Mouse (Mus musculus): Measurements from ENCODE around the gene Foxn1. TPM values are rescaled to one million over a fixed set of nuclear protein-coding genes. Genes with fewer than 3 reads are reported as not detected.
A peak's percentile ranks its signal among the peaks of the same experiment; 100 is the strongest.

The Foxn1 gene
- polyA plus RNA-seq, 1 experiment from 2014 or later, result 0.14 TPM

DNA sequence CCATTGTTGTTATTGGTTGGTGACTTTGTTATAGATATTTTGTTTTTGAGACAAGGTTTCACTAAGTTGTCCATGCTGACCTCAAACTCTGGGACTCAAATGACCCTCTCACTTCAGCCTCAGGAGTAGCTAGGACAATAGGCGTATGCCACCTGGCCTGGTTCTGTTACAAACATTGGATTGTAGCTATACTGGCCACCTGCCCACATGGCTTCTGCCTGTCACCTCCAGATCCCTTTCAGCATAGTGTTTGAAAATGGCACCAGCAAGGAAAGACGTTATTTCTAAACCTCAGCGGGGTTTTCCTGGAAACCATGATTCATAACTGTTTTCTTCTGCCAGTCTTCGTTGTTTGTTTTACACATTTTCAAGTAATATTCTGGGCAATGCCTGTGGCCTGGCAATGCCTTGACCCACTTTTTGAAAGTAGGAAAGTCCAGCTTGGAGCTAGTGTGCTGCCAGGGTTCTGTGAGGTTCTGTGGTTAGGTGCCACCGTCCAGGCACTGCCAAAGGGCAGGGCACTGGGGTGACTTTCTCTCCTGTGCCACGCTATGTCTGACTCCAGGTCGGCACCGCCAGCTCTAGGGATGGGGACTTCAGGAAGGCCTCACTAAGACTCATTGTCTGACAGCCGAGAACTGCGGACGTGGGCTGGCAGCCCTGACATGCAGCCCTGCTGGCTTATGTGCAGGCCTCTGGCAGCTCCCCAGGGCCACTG lies 25.4 kb upstream of the Foxn1 start:
- no peak overlapping the region for H3K9ac ChIP-seq (replicated peaks; ENCODE audit: low read length)
- H3K4me1 ChIP-seq (ENCODE audit: control insufficient read depth, insufficient read depth, low read length), result no peaks in the 10 kb centered on the region
- H3K4me2 ChIP-seq (ENCODE audit: low read depth, low read length), result no peak overlapping the region
- no peak overlapping the region for H3K4me3 ChIP-seq (ENCODE audit: low read depth, low read length)
- 80% methylated on average over 11 of the region's 11 CpGs for WGBS
- no peaks in the 10 kb centered on the region for H3K36me3 ChIP-seq (replicated peaks; ENCODE audit: control insufficient read depth, insufficient read depth, low read depth, low read length)
- H3K27me3 ChIP-seq (ENCODE audit: control insufficient read depth, insufficient read depth, low read length), result no peaks in the 10 kb centered on the region
- no peaks in the 10 kb centered on the region for H3K9me3 ChIP-seq (replicated peaks; ENCODE audit: control insufficient read depth, low read length)
- DNase-seq (ENCODE audit: low spot score) (no peak), ATAC-seq (replicated peaks; ENCODE audit: insufficient number of reproducible peaks, low FRiP score, low TSS enrichment, low read depth) (no peak)
- H3K27ac ChIP-seq (replicated peaks; ENCODE audit: low read depth, low read length), result no peak overlapping the region

DNA sequence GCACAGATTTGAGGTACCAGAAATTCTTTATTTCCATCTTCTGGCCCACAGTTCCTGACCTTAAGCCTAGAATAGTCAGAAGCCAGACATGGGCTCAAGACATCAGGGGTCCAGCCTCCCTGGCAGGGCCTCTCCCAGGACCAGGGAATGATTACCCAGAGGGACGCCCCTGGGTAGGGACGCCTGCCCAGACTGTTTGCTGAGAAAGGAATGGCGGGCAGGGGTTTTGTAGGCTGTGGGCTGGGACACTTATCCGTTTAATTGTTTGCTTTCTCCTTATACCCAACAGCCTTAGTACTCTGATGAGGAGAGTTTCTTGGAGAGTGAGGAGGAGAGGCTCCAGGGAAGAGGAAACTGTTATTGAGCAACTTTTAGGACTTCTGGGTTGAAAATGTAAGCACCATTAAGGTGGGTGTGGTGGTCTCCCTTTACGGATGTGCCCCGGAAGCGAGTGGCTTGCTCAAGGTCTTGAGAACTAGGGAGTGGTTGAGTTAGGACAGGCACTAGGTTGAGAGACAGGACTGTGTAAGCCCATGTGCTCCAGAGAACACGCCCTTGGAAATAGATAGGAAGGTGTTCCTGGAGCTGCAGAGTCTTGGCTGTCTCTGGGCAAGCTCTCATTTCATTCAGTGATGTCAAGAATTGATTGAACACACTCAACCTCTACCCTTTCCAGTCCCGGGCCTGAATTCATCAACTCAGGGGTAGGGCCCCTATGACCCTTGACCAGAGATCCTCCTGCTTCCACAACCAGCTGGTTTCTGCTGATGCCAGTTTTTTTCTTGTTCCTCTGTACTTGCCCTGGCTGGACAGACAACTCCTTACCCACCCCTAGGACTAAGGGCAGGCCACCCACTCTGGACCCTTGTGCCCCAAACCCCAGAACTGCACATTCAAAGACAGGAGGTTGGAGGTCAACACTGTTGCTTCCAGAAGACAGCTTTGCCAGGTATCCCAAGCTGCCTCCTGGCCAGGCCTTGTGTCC lies 22.2 kb upstream of the Foxn1 start:
- no peaks in the 10 kb centered on the region for H3K36me3 ChIP-seq (replicated peaks; ENCODE audit: control insufficient read depth, insufficient read depth, low read depth, low read length)
- H3K4me3 ChIP-seq (ENCODE audit: low read depth, low read length), result no peak overlapping the region
- WGBS, result 75% methylated on average over 9 of the region's 9 CpGs
- no peaks in the 10 kb centered on the region for H3K27me3 ChIP-seq (ENCODE audit: control insufficient read depth, insufficient read depth, low read length)
- no peak overlapping the region for H3K27ac ChIP-seq (replicated peaks; ENCODE audit: low read depth, low read length)
- H3K4me2 ChIP-seq (ENCODE audit: low read depth, low read length), result no peak overlapping the region
- H3K9ac ChIP-seq (replicated peaks; ENCODE audit: low read length), result no peak overlapping the region
- DNase-seq (ENCODE audit: low spot score) (no peak), ATAC-seq (replicated peaks; ENCODE audit: insufficient number of reproducible peaks, low FRiP score, low TSS enrichment, low read depth) (no peak)
- H3K4me1 ChIP-seq (ENCODE audit: control insufficient read depth, insufficient read depth, low read length), result no peaks in the 10 kb centered on the region
- no peaks in the 10 kb centered on the region for H3K9me3 ChIP-seq (replicated peaks; ENCODE audit: control insufficient read depth, low read length)

DNA sequence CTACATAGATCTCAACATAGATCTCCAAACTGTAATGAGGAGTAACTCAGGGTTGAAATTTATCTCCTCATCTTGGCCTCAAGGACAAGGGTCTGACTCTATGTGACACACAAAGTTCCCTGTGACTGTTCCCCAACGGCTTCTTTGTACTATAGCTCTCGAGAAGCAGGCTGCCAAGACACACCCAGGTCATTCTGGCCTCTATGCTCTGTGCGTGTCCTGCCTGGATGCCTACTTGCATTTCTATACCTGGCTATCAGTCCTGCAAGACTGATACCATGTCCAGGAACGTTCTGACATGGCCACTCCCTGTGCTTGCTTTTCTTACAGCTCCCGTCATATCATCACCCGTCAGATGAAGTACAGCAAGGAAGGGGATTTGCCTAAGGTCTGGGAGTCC lies 15.7 kb upstream of the Foxn1 start:
- no peaks in the 10 kb centered on the region for H3K9me3 ChIP-seq (replicated peaks; ENCODE audit: control insufficient read depth, low read length)
- no peaks in the 10 kb centered on the region for H3K36me3 ChIP-seq (replicated peaks; ENCODE audit: control insufficient read depth, insufficient read depth, low read depth, low read length)
- no peaks in the 10 kb centered on the region for H3K27me3 ChIP-seq (ENCODE audit: control insufficient read depth, insufficient read depth, low read length)
- 75% methylated on average over 6 of the region's 6 CpGs for WGBS
- H3K9ac ChIP-seq (replicated peaks; ENCODE audit: low read length), result no peak overlapping the region
- H3K4me2 ChIP-seq (ENCODE audit: low read depth, low read length), result no peak overlapping the region
- ATAC-seq (replicated peaks; ENCODE audit: insufficient number of reproducible peaks, low FRiP score, low TSS enrichment, low read depth), result no peak
- peaks cover under 1% of the 10 kb centered on the region; the same call in 1 of the 2 replicates for H3K4me1 ChIP-seq (ENCODE audit: control insufficient read depth, insufficient read depth, low read length)
- no peak for DNase-seq (ENCODE audit: low spot score)
- H3K27ac ChIP-seq (replicated peaks; ENCODE audit: low read depth, low read length), result no peak overlapping the region
- no peak overlapping the region for H3K4me3 ChIP-seq (ENCODE audit: low read depth, low read length)

DNA sequence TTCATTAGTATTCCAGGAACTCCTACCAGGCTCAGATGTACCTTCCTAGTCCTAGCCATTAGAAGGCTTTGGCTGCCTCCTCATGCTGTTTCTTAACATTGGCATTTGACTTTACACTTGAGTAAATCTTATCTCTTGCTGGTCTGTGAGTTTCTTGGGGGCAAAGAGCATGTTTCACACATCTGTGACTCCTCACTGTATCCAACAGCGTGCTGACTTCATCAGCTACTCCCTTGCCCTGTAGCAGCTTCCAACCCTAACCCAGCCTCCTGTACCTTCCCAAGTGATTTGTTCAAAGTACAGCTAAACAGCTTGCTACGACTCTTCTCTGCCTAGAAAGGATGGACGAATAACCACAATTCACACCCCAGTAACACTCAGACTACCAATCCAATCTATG lies 15.1 kb upstream of the Foxn1 start:
- Histone ChIP-seq H3K4me1 (ENCODE audit: control insufficient read depth, insufficient read depth, low read length) (peaks cover 2% of the 10 kb centered on the region; the same call in 1 of the 2 replicates), H3K9ac (replicated peaks; ENCODE audit: low read length) (no peak overlapping the region), H3K4me3 (ENCODE audit: low read depth, low read length) (no peak overlapping the region), H3K4me2 (ENCODE audit: low read depth, low read length) (no peak overlapping the region), H3K36me3 (replicated peaks; ENCODE audit: control insufficient read depth, insufficient read depth, low read depth, low read length) (no peaks in the 10 kb centered on the region), H3K27ac (replicated peaks; ENCODE audit: low read depth, low read length) (no peak overlapping the region), H3K27me3 (ENCODE audit: control insufficient read depth, insufficient read depth, low read length) (no peaks in the 10 kb centered on the region), H3K9me3 (replicated peaks; ENCODE audit: control insufficient read depth, low read length) (no peaks in the 10 kb centered on the region)
- DNase-seq (ENCODE audit: low spot score) (no peak), ATAC-seq (replicated peaks; ENCODE audit: insufficient number of reproducible peaks, low FRiP score, low TSS enrichment, low read depth) (no peak)
- WGBS, result 82% methylated on average over 3 of the region's 3 CpGs

DNA sequence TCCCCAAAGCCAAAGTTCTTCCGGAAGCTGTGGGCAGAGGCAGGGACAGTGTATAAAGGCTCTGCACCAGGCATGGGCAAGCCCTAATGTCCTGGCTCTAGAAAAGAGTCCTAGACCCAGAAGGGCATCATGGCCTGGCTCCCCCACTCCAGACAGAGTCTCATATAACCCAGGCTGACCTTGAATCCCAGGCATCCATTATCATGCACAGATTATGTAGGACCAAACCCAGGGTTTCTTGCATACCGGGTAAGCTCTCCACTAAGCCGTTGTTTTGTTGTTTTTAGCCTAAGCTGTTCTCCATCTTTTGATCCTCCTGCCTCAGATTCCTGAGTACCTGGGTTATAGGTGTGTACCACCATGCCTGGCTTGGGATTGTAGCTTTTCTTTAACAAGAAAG lies 14.6 kb upstream of the Foxn1 start:
- Histone ChIP-seq H3K27ac (replicated peaks; ENCODE audit: low read depth, low read length) (no peak overlapping the region), H3K4me1 (ENCODE audit: control insufficient read depth, insufficient read depth, low read length) (peaks cover 2% of the 10 kb centered on the region; the same call in 1 of the 2 replicates), H3K27me3 (ENCODE audit: control insufficient read depth, insufficient read depth, low read length) (no peaks in the 10 kb centered on the region), H3K9ac (replicated peaks; ENCODE audit: low read length) (no peak overlapping the region; the same call in 1 of the 2 replicates), H3K4me3 (ENCODE audit: low read depth, low read length) (no peak overlapping the region), H3K9me3 (replicated peaks; ENCODE audit: control insufficient read depth, low read length) (no peaks in the 10 kb centered on the region), H3K4me2 (ENCODE audit: low read depth, low read length) (no peak overlapping the region), H3K36me3 (replicated peaks; ENCODE audit: control insufficient read depth, insufficient read depth, low read depth, low read length) (no peaks in the 10 kb centered on the region)
- 65% methylated on average over 3 of the region's 3 CpGs for WGBS
- no peak for ATAC-seq (replicated peaks; ENCODE audit: insufficient number of reproducible peaks, low FRiP score, low TSS enrichment, low read depth)
- DNase-seq (ENCODE audit: low spot score), result no peak

DNA sequence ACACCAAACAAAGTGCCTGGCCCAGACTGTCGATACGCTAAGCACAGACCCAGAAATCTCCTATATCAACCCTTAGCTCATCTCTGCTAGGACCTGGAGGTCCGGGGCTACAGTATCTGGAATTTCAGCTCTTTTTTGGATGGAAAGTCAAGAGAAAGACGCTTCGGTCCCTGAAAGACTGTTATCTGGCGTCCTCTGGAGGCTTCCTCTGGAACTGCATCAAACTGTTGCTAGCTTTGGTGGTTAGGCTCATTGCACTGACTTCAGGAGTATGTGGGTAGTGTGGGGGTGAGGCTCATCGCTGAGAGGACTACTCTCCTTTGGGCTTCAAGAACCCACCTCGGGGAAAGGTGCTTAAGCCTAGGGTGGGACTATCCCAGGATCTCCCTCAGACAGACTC lies 13.3 kb upstream of the Foxn1 start:
- no peak overlapping the region for H3K9ac ChIP-seq (replicated peaks; ENCODE audit: low read length)
- WGBS, result 19% methylated on average over 8 of the region's 8 CpGs
- peaks cover 2% of the 10 kb centered on the region; the same call in 1 of the 2 replicates for H3K4me1 ChIP-seq (ENCODE audit: control insufficient read depth, insufficient read depth, low read length)
- DNase-seq (ENCODE audit: low spot score) (peak; percentile 89), ATAC-seq (replicated peaks; ENCODE audit: insufficient number of reproducible peaks, low FRiP score, low TSS enrichment, low read depth) (no peak)
- H3K4me2 ChIP-seq (ENCODE audit: low read depth, low read length), result no peak overlapping the region
- H3K27me3 ChIP-seq (ENCODE audit: control insufficient read depth, insufficient read depth, low read length), result no peaks in the 10 kb centered on the region
- H3K9me3 ChIP-seq (replicated peaks; ENCODE audit: control insufficient read depth, low read length), result no peaks in the 10 kb centered on the region
- no peak overlapping the region for H3K27ac ChIP-seq (replicated peaks; ENCODE audit: low read depth, low read length)
- H3K36me3 ChIP-seq (replicated peaks; ENCODE audit: control insufficient read depth, insufficient read depth, low read depth, low read length), result no peaks in the 10 kb centered on the region
- no peak overlapping the region for H3K4me3 ChIP-seq (ENCODE audit: low read depth, low read length)

DNA sequence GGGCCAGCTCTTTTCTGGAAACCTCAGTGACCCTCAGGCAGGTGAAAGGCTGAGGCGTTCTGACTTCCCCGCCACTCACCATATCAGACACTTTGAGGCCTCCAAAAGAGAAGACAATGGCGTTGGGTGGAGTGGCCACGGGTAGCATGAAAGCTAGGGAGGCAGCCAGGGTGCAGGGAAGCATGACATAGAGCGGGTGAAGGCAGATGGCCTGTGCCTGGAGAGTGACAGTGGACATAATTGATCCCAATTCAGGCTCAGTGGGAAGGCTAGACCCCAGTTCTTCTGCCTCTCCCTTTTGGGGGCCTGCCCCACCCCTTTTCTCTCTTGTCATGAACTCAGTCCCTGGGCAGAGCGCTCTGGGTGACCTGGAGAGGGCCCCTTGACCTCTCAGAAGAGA lies 11.9 kb upstream of the Foxn1 start:
- H3K9ac ChIP-seq (replicated peaks; ENCODE audit: low read length), result no peak overlapping the region
- whole genome bisulfite sequencing, result 82% methylated on average over 6 of the region's 6 CpGs
- H3K27me3 ChIP-seq (ENCODE audit: control insufficient read depth, insufficient read depth, low read length), result no peaks in the 10 kb centered on the region
- no peak for DNase-seq (ENCODE audit: low spot score)
- H3K36me3 ChIP-seq (replicated peaks; ENCODE audit: control insufficient read depth, insufficient read depth, low read depth, low read length), result no peaks in the 10 kb centered on the region
- ATAC-seq (replicated peaks; ENCODE audit: insufficient number of reproducible peaks, low FRiP score, low TSS enrichment, low read depth), result no peak
- H3K4me2 ChIP-seq (ENCODE audit: low read depth, low read length), result no peak overlapping the region
- H3K4me1 ChIP-seq (ENCODE audit: control insufficient read depth, insufficient read depth, low read length), result peaks cover 2% of the 10 kb centered on the region; the same call in 1 of the 2 replicates
- H3K4me3 ChIP-seq (ENCODE audit: low read depth, low read length), result no peak overlapping the region
- no peaks in the 10 kb centered on the region for H3K9me3 ChIP-seq (replicated peaks; ENCODE audit: control insufficient read depth, low read length)
- H3K27ac ChIP-seq (replicated peaks; ENCODE audit: low read depth, low read length), result no peak overlapping the region

DNA sequence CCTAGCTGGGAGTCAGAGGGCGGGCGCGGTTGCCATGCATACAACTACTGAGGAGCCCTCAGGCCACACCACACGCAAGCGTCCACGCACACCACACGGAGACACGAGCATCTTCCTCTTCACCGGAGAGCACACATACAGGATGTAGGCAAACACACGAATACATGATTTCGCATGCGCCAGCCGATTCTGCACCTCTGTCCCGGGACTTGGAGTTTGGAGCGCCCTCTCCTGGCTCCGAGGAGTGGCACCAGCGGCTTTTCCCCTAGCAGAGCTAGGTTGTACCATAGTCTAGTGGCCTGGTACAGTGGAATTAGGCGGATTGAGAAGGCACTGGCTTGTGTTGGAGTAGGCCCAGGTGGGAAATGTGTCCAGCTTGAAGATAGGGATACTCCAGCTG lies 11.0 kb upstream of the Foxn1 start:
- WGBS, result 5% methylated on average over 18 of the region's 18 CpGs
- DNase-seq (ENCODE audit: low spot score) (peak; percentile 91), ATAC-seq (replicated peaks; ENCODE audit: insufficient number of reproducible peaks, low FRiP score, low TSS enrichment, low read depth) (no peak)
- Histone ChIP-seq H3K36me3 (replicated peaks; ENCODE audit: control insufficient read depth, insufficient read depth, low read depth, low read length) (no peaks in the 10 kb centered on the region), H3K4me2 (ENCODE audit: low read depth, low read length) (peak overlapping the region; percentile 46), H3K4me1 (ENCODE audit: control insufficient read depth, insufficient read depth, low read length) (peaks cover 2% of the 10 kb centered on the region; the same call in 1 of the 2 replicates), H3K9ac (replicated peaks; ENCODE audit: low read length) (no peak overlapping the region; the same call in 1 of the 2 replicates), H3K27me3 (ENCODE audit: control insufficient read depth, insufficient read depth, low read length) (no peaks in the 10 kb centered on the region), H3K4me3 (ENCODE audit: low read depth, low read length) (no peak overlapping the region), H3K9me3 (replicated peaks; ENCODE audit: control insufficient read depth, low read length) (no peaks in the 10 kb centered on the region), H3K27ac (replicated peaks; ENCODE audit: low read depth, low read length) (no peak overlapping the region)
